Mouse (Mus musculus) C2C12 (cell line): ENCODE results near the gene Dbndd1. TPM values are rescaled to one million over a fixed set of nuclear protein-coding genes. Genes with fewer than 3 reads are reported as not detected.

Source experiments
- H3K27me3 ChIP-seq: one replicate; pipeline ENCODE4 v1.6.1; 2011; ENCODE audit not compliant: control insufficient read depth, insufficient read depth, insufficient read length
- H3K36me3 ChIP-seq: one replicate; pipeline ENCODE4 v1.6.1; 2011; ENCODE audit not compliant: control insufficient read depth, insufficient read depth
- H3K4me3 ChIP-seq: one replicate; pipeline ENCODE4 v1.5.1; 2011; ENCODE audit warnings: mild to moderate bottlenecking, control low read depth; ENCODE audit not compliant: poor library complexity, insufficient read depth, severe bottlenecking
- H3K79me2 ChIP-seq: one replicate; pipeline ENCODE4 v1.6.1; 2011; ENCODE audit not compliant: control insufficient read depth, insufficient read depth
- H3K79me3 ChIP-seq: one replicate; pipeline ENCODE4 v1.6.1; 2011; ENCODE audit warnings: low read depth, control low read depth
- H3ac ChIP-seq: one replicate; pipeline ENCODE3; 2011; ENCODE audit warnings: low read depth; ENCODE audit not compliant: control insufficient read depth, insufficient read length
- CEBPB ChIP-seq: IDR thresholded peaks from one replicate; pipeline ENCODE4 v1.6.1; 2011; ENCODE audit warnings: low read depth, mild to moderate bottlenecking, control low read depth, moderate library complexity
- CTCF ChIP-seq: IDR thresholded peaks from one replicate; pipeline ENCODE4 v1.5.1; 2011; ENCODE audit not compliant: control insufficient read depth, insufficient read depth, insufficient read length
- FOSL1 ChIP-seq: IDR thresholded peaks from one replicate; pipeline ENCODE4 v1.8.0; 2011; ENCODE audit warnings: mild to moderate bottlenecking, low read length; ENCODE audit not compliant: poor library complexity, insufficient read depth, severe bottlenecking
- MAX ChIP-seq: IDR thresholded peaks from one replicate; pipeline ENCODE4 v1.6.1; 2011; ENCODE audit warnings: mild to moderate bottlenecking, control low read depth
- MYOD1 ChIP-seq: IDR thresholded peaks from one replicate; pipeline ENCODE4 v1.6.1; 2011; ENCODE audit warnings: low read depth; ENCODE audit not compliant: control insufficient read depth, insufficient read length
- MYOG ChIP-seq: IDR thresholded peaks from one replicate; pipeline ENCODE4 v1.6.1; 2011; ENCODE audit not compliant: control insufficient read depth, insufficient read length; ENCODE audit errors: extremely low read depth
- USF1 ChIP-seq: IDR thresholded peaks from one replicate; pipeline ENCODE4 v1.6.1; 2011; ENCODE audit warnings: low read depth, mild to moderate bottlenecking, control low read depth, moderate library complexity
- polyA plus RNA-seq: library from polyadenylated mRNA; unstranded; fragments of >200 nt; fragmentation: generic; extraction: Trizol; gene quantifications from one replicate; pipeline ENCODE4 v1.2.1, GENCODE M21; 2012; ENCODE audit warnings: missing spikeins

Gene Dbndd1
- polyA plus RNA-seq, 1 experiment, result 1.5 TPM

- H3ac ChIP-seq, result no peak overlapping the region
- H3K27me3 ChIP-seq, result no peaks in the 10 kb centered on the region
- TF ChIP-seq USF1 (no peak), CEBPB (no peak), MYOD1 (no peak), MYOG (no peak), FOSL1 (no peak), CTCF (no peak), MAX (no peak)
- H3K79me3 ChIP-seq, result no peaks in the 10 kb centered on the region
- H3K79me2 ChIP-seq, result no peaks in the 10 kb centered on the region
- no peak overlapping the region for H3K4me3 ChIP-seq
- H3K36me3 ChIP-seq, result peaks cover 50% of the 10 kb centered on the region
Measured at GRCm38 (mm10) chr8:123503801-123504467, 11.3 kb downstream of the Dbndd1 start.

DNA sequence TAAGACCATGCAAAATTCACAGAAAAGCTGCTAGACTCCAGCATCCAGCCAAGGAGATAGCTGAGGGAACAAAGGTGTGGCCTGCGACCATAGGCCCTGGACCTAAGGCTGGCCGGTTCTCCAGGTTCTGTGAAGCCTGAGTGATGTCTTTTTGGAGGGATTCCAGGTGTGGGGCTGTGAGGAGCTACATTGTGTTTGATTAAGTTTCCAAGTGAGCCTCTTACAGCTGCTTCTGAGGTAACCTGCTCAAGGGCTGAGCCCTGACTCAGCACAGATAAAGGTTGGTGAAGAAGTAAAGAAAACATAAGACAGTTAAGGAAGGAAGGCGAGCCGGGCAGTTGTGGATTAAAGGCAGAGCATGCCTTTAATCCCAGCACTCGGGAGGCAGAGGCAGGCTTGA lies 13.1 kb downstream of the Dbndd1 start:
- Histone ChIP-seq H3K4me3 (no peak overlapping the region), H3K36me3 (peaks cover 63% of the 10 kb centered on the region)

DNA sequence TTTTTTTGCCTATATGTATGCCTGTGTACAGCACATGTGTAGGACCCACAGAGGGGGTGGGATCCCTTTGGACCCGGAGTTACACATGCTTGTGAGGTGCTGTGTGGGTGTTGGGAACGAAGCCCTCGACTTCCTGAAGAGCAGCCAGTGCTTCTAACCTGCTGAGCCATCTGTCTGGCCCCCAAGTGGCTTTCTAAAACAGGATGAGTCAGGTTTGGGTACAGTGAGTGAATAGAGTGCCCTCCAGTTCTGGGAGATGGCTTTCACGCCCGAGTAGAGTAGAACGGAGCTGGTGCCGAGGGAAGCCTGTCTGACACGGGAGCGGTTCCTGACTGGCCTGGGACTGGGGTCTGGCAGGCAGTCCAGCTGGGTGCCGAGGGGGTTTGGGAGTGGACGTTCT lies 15.7 kb downstream of the Dbndd1 start:
- H3K36me3 ChIP-seq, result peaks cover 81% of the 10 kb centered on the region
- H3ac ChIP-seq, result no peak overlapping the region
- H3K4me3 ChIP-seq, result no peak overlapping the region
- no peaks in the 10 kb centered on the region for H3K79me3 ChIP-seq
- TF ChIP-seq MAX (no peak), MYOD1 (no peak), FOSL1 (no peak), MYOG (no peak), CTCF (no peak), CEBPB (no peak), USF1 (no peak)
- H3K27me3 ChIP-seq, result no peaks in the 10 kb centered on the region
- H3K79me2 ChIP-seq, result no peaks in the 10 kb centered on the region

More for the DNA sequence above, 13.1 kb downstream of the Dbndd1 start:
- H3ac ChIP-seq, result no peak overlapping the region
- no peaks in the 10 kb centered on the region for H3K79me3 ChIP-seq
- H3K27me3 ChIP-seq, result no peaks in the 10 kb centered on the region
- no peak for TF ChIP-seq USF1
- no peak for TF ChIP-seq CTCF
- no peak for TF ChIP-seq MYOD1
- TF ChIP-seq CEBPB, result no peak
- no peak for TF ChIP-seq MYOG
- TF ChIP-seq FOSL1, result no peak
- no peak for TF ChIP-seq MAX
- no peaks in the 10 kb centered on the region for H3K79me2 ChIP-seq

- Histone ChIP-seq H3K36me3 (peaks cover 87% of the 10 kb centered on the region), H3ac (no peak overlapping the region), H3K4me3 (no peak overlapping the region), H3K79me2 (no peaks in the 10 kb centered on the region), H3K27me3 (no peaks in the 10 kb centered on the region), H3K79me3 (no peaks in the 10 kb centered on the region)
- TF ChIP-seq USF1 (no peak), CTCF (no peak), MYOG (no peak), FOSL1 (no peak), CEBPB (no peak), MAX (no peak), MYOD1 (no peak)
Measured at GRCm38 (mm10) chr8:123498963-123499362, 16.3 kb downstream of the Dbndd1 start.

DNA sequence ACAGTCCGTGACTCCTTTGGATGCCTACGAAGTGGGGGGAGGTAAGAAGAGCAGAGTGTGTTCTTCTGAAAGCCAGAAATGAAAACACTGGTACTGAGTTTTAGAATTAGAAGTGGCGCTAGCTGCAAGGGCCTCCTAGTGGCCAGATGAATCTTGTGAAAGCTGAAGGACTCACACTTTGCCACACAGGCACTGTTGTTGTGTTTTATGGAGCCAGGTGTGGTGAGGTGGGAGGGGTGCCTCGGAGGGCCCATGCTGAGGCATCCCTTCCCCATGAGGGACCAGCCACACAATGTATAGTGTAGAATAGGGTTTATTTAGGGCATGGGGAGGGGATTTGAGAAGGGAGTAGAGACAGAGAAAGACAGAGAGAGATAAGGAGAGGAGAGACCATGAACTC lies 17.6 kb downstream of the Dbndd1 start:
- no peaks in the 10 kb centered on the region for H3K79me2 ChIP-seq
- no peaks in the 10 kb centered on the region for H3K79me3 ChIP-seq
- no peak overlapping the region for H3ac ChIP-seq
- H3K27me3 ChIP-seq, result no peaks in the 10 kb centered on the region
- no peak for TF ChIP-seq CTCF
- TF ChIP-seq CEBPB, result no peak
- no peak for TF ChIP-seq MYOD1
- TF ChIP-seq MAX, result no peak
- TF ChIP-seq FOSL1, result no peak
- no peak for TF ChIP-seq USF1
- TF ChIP-seq MYOG, result no peak
- H3K36me3 ChIP-seq, result peaks cover 88% of the 10 kb centered on the region
- H3K4me3 ChIP-seq, result no peak overlapping the region
